Mouse (Mus musculus) neural tube, embryonic 12.5 days (tissue): ENCODE measurements at regions not wholly inside any gene's neighbourhood (a gene's known extent, or its start where the extent isn't known, plus 50 kb on each side); places are given as distances from the start of the nearest gene placed in this dataset.

Source experiments
- ATAC-seq: fragments of 200-750 bp; cut with Nextera tagmentation; 2 replicates; pipeline ENCODE4 v1.8.0; 2017; ENCODE audit warnings: low read depth, mild to moderate bottlenecking, moderate TSS enrichment, moderate library complexity; ENCODE audit not compliant: low FRiP score
- H3K27ac ChIP-seq: fragments of 300-500 bp; sonication (generic); 2 replicates; pipeline ENCODE4 v1.5.1; 2016
- H3K27me3 ChIP-seq: fragments of 300-500 bp; sonication (generic); replicated peaks from 2 replicates; pipeline ENCODE4 v1.6.1; 2016; ENCODE audit warnings: mild to moderate bottlenecking
- H3K36me3 ChIP-seq: fragments of 300-500 bp; sonication (generic); 2 replicates; pipeline ENCODE4 v1.6.1; 2016; ENCODE audit warnings: mild to moderate bottlenecking
- H3K4me1 ChIP-seq: fragments of 300-500 bp; sonication (generic); 2 replicates; pipeline ENCODE4 v1.6.1; 2016
- H3K4me2 ChIP-seq: fragments of 300-500 bp; sonication (generic); replicated peaks from 2 replicates; pipeline ENCODE4 v1.6.1; 2016; ENCODE audit warnings: mild to moderate bottlenecking
- H3K4me3 ChIP-seq: fragments of 300-500 bp; sonication (generic); 2 replicates; pipeline ENCODE4 v1.5.1; 2016
- H3K9ac ChIP-seq: fragments of 300-500 bp; sonication (generic); 2 replicates; pipeline ENCODE4 v1.6.1; 2016; ENCODE audit warnings: mild to moderate bottlenecking
- H3K9me3 ChIP-seq: fragments of 300-500 bp; sonication (generic); 2 replicates; pipeline ENCODE4 v1.6.1; 2016; ENCODE audit warnings: mild to moderate bottlenecking
- WGBS: fragments of 180-500 bp; shearing (Covaris S2); methylation state at CpG from one replicate; pipeline ENCODE4 v1.1.7; 2016; 5-methylcytosine and 5-hydroxymethylcytosine counted together

DNA sequence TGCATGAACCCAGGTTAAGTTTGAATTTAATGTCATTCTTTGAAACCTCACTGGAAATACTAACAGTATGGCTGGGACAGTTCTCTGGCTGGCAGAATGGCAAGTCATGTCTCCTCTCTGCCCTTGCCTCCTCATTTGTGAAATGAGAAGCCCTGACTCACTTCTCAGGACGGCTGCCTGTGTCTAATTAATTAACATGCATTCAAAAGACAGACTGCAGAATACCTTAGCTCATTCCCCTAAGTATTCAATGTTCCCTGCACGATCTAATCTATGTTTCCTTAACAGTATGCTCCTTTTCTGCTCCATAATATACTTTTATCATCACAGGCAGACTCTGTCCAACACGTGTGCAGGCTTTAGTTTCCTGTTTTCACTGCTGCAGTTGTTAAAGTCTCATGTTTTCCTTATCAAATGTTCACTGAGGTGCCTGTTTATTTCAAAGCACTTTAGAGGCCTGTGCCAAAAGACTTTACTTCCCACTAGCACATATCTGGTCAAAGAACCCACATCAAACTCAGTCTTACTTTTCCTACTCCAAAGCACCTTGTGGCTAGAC, 196.7 kb upstream of the Acvr2a start:
- ATAC-seq, result no peak
- Histone ChIP-seq H3K9me3 (no peaks in the 10 kb centered on the region), H3K27ac (no peak overlapping the region), H3K9ac (no peak overlapping the region), H3K4me3 (no peak overlapping the region), H3K27me3 (no peaks in the 10 kb centered on the region), H3K36me3 (no peaks in the 10 kb centered on the region), H3K4me1 (no peaks in the 10 kb centered on the region), H3K4me2 (no peak overlapping the region)
- 42% methylated on average over 3 of the region's 3 CpGs for WGBS

DNA sequence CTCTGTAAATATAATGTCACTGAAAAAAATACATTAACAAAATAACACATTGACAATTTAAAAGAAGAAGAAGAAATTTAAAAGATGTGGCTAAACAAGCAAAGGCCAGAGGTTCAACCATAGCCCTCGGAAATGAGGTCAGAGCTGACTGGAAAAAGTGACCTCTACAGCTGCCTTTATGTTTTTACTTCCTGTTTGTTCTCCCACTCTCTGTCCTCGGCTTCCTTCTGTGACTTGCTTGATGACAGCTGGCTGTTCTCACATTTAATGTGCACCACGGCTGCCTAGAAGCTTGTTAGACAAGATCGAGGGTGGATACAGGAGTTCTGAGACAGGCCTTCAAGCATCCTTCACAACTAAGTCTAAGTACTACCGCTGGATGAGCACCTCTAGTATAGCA, 194.9 kb upstream of the Acvr2a start:
- Histone ChIP-seq H3K4me3 (no peak overlapping the region), H3K4me2 (no peak overlapping the region), H3K9me3 (no peaks in the 10 kb centered on the region), H3K4me1 (no peaks in the 10 kb centered on the region), H3K36me3 (no peaks in the 10 kb centered on the region), H3K27ac (no peak overlapping the region), H3K27me3 (no peaks in the 10 kb centered on the region), H3K9ac (no peak overlapping the region)
- 64% methylated on average over 5 of the region's 5 CpGs for WGBS
- no peak for ATAC-seq

DNA sequence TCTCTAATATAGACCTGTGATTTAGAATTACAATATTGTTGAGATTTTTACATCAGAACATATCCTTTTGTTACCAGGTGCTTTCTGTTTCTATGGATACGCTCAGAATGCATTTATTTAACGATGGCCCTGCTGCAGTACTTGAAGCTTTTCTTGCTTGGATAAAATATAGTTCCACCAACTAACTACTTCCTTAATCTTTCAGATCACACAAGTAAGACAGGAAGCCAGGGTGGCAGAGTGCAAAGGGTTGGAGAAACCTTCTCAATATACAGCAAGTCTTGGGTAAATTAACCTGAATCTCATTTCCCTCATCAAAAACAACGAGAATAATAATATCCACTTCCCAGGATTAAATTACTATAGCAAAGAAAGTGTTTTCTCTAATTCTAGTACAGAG, 193.1 kb upstream of the Acvr2a start:
- 72% methylated on average over 3 of the region's 3 CpGs for WGBS

DNA sequence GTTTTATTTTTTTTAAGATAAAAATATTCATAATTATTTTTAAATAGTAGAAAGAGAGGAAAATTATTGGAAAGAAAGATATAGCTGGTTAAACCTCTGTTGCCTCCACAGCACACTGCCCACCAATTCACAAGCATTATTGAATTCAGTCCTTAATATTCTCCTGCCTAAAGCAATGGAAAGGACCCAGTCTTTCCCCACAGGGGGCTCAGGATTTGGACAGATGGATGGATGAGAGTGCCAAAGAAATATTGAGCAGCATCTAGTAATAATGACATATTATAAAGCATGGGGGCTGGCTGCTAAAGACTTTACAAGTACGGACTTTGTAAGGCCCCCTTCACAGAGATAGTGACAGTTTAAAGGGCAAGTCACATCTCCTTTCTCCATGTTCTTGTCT, 191.6 kb upstream of the Acvr2a start:
- H3K9me3 ChIP-seq, result no peaks in the 10 kb centered on the region
- ATAC-seq, result no peak
- WGBS, result 81% methylated on average over 1 of the region's 1 CpGs

More for the DNA sequence above, 193.1 kb upstream of the Acvr2a start:
- Histone ChIP-seq H3K4me3 (no peak overlapping the region), H3K9me3 (no peaks in the 10 kb centered on the region), H3K27me3 (no peaks in the 10 kb centered on the region), H3K9ac (no peak overlapping the region), H3K36me3 (no peaks in the 10 kb centered on the region), H3K4me2 (no peak overlapping the region), H3K27ac (no peak overlapping the region), H3K4me1 (no peaks in the 10 kb centered on the region)
- ATAC-seq, result no peak

GRCm38 (mm10) chr2:48624040-48624439, 189.9 kb upstream of the Acvr2a start:
- Histone ChIP-seq H3K9ac (no peak overlapping the region), H3K36me3 (no peaks in the 10 kb centered on the region), H3K4me3 (no peak overlapping the region), H3K4me1 (no peaks in the 10 kb centered on the region), H3K4me2 (no peak overlapping the region), H3K9me3 (no peaks in the 10 kb centered on the region), H3K27ac (no peak overlapping the region), H3K27me3 (no peaks in the 10 kb centered on the region)
- 76% methylated on average over 6 of the region's 6 CpGs for WGBS
- no peak for ATAC-seq

More for the DNA sequence above, 191.6 kb upstream of the Acvr2a start:
- H3K27me3 ChIP-seq, result no peaks in the 10 kb centered on the region
- no peak overlapping the region for H3K27ac ChIP-seq
- H3K36me3 ChIP-seq, result no peaks in the 10 kb centered on the region
- no peak overlapping the region for H3K4me2 ChIP-seq
- H3K9ac ChIP-seq, result no peak overlapping the region
- H3K4me1 ChIP-seq, result no peaks in the 10 kb centered on the region
- H3K4me3 ChIP-seq, result no peak overlapping the region

DNA sequence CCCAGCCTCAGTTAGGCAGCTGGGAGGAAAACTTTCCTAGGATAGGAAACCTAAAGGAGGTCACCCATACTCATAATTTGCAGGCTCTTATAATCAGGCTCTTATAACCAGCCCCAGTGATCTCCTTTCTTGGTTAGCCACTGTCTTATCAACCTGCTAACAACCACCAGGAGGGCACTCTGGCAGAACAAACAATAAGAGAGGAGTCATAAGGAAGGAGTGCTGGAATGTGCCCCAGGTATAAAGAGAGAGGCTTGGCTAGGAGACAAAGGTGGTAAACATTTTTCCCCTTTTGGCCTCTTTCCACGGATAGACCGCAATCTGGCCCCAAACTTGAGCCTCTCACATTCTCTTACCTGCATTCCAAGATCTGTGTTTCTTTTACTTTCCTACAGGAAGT, 189.4 kb upstream of the Acvr2a start:
- Histone ChIP-seq H3K9me3 (no peaks in the 10 kb centered on the region), H3K9ac (no peak overlapping the region), H3K36me3 (no peaks in the 10 kb centered on the region), H3K4me1 (no peaks in the 10 kb centered on the region), H3K27me3 (no peaks in the 10 kb centered on the region), H3K4me3 (no peak overlapping the region), H3K27ac (no peak overlapping the region), H3K4me2 (no peak overlapping the region)
- no peak for ATAC-seq
- 79% methylated on average over 2 of the region's 2 CpGs for WGBS

- WGBS, result 67% methylated on average over 4 of the region's 4 CpGs
- Histone ChIP-seq H3K9me3 (no peaks in the 10 kb centered on the region), H3K4me2 (no peak overlapping the region), H3K27me3 (no peaks in the 10 kb centered on the region), H3K4me3 (no peak overlapping the region), H3K4me1 (no peaks in the 10 kb centered on the region), H3K27ac (no peak overlapping the region), H3K36me3 (no peaks in the 10 kb centered on the region), H3K9ac (no peak overlapping the region)
- no peak for ATAC-seq
These were observed 186.9 kb upstream of the Acvr2a start for GRCm38 (mm10) chr2:48627011-48627410.

DNA sequence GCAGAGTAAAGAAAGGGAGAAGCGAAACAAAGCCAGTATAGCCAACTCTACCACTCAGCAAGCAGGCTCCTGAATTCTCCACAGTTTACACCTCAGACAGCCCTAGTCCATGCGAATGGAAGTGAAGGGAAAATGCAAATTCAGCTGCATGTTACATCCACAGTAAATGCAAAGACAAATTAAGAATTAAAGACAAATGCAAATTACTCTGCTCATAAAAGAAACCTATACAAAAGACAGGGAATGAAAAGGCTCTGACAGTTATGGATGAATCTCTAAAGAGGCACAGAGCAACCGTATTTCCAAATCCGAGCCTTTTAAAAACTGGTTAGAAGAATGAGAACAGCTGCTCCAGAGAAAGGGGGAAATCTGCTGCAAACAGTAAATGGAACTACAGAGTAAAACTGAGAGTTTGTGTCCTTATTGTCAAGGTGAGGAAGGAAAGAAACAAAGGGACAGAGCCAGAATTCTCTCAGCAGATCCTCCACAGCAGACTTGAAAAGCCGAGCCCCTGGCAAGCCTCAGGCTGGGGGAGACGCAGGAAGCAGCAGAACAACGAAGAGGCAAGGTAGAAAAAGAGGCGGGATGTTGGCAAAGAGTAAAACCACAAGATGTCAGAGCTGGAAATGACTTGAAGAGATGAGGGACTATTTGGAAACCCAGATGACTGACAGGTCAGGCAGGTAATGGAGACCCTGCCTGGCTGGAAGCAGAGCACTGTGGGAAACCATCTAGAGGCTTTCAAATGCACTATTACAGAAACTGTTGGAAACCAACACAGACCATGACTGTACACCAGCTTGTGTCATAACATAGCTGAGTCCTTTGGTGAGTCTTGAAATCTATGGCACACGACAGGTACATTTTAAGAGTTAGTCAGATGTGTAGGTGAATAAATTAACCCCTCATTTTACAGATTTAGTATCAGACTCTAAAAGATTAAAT, 184.5 kb upstream of the Acvr2a start:
- no peaks in the 10 kb centered on the region for H3K9me3 ChIP-seq
- 33% methylated on average over 9 of the region's 9 CpGs for WGBS
- no peak overlapping the region; the same call in 1 of the 2 replicates for H3K27ac ChIP-seq
- no peak overlapping the region for H3K4me3 ChIP-seq
- H3K9ac ChIP-seq, result no peak overlapping the region
- H3K36me3 ChIP-seq, result no peaks in the 10 kb centered on the region
- peak overlapping the region; percentile 35; the same call in 1 of the 2 replicates for H3K4me2 ChIP-seq
- peak; percentile 81 for ATAC-seq
- H3K4me1 ChIP-seq, result peaks cover 2% of the 10 kb centered on the region; the same call in 1 of the 2 replicates
- H3K27me3 ChIP-seq, result no peaks in the 10 kb centered on the region

DNA sequence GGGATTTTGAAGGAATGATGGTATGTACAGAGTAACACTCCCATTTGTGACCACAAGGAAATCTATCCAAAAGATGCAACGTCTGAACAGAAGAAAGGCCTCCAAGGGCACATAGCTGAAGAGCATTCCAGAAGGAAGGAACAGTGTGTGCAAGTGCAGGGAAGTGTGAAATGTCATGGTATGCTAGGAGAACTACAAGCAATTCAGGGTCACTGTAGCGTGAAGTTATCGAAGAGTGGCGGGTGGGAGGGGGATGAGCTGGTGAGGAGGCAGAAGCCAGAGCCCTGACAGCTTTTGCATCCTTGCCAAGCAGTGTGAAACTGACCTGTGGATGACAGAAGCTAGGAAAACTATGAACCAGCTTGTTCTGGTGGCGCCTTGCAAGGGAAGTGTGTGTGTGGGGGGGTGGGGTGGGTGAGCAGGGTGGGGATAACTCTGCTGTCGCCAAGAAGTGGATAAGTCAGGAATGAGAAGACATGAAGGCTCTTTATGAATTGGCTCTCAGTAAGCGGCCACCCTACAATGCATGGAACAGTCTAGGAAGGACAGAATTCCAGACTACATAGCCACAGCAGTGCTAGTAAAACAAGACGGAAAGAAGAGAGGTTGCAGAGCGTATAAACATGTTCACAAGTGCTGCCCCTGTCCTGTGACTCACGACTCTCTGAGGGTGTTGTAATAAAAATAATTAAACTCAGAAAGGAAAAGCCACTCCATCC, 179.3 kb upstream of the Acvr2a start:
- Histone ChIP-seq H3K4me3 (no peak overlapping the region), H3K27ac (no peak overlapping the region), H3K36me3 (no peaks in the 10 kb centered on the region), H3K27me3 (no peaks in the 10 kb centered on the region), H3K4me1 (peaks cover 6% of the 10 kb centered on the region), H3K9ac (no peak overlapping the region), H3K9me3 (no peaks in the 10 kb centered on the region), H3K4me2 (no peak overlapping the region)
- peak; percentile 60 for ATAC-seq
- 43% methylated on average over 10 of the region's 10 CpGs for WGBS

DNA sequence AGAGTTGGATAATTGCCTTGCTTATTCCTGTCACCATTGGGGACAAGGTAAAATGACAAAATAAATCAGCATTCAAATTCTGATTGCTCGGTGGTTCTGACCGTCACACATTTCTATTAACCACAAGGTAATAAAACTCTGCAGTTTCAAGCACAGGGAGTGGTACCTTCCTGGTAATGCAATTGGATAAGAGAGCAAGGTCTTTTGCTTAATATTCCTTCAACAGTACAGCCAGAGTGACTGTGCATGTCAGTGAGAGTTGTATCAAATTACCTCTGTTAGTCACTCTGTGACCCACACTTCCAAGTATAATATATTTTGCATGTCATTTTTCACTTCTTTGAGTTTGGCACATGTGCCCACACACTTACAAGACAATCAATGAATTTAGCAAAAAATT, 177.8 kb upstream of the Acvr2a start:
- H3K27ac ChIP-seq, result no peak overlapping the region
- H3K36me3 ChIP-seq, result no peaks in the 10 kb centered on the region
- no peak for ATAC-seq
- H3K9ac ChIP-seq, result no peak overlapping the region
- no peak overlapping the region for H3K4me2 ChIP-seq
- H3K27me3 ChIP-seq, result no peaks in the 10 kb centered on the region
- H3K9me3 ChIP-seq, result no peaks in the 10 kb centered on the region
- H3K4me1 ChIP-seq, result peaks cover 6% of the 10 kb centered on the region
- WGBS, result 40% methylated on average over 2 of the region's 2 CpGs
- no peak overlapping the region for H3K4me3 ChIP-seq

DNA sequence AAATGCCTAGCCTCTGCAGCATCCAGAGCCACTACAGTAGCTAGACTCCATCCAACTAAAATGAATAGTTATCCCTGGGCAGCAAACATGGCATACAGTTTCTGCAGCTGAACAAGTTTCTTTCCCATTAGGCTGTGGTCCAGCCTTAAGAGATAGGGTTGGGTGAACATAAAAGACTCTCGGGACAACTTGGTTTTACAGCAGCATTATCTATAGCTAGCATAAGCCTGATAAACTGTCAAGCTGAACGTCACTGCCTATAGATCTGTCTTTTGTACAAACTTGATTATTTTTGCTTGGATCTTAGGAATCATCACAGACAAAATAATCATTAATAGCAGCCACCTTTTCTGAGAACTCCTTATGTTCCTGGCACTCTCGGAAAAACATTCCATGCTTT, 169.8 kb upstream of the Acvr2a start:
- Histone ChIP-seq H3K9ac (no peak overlapping the region), H3K4me3 (no peak overlapping the region), H3K27ac (no peak overlapping the region), H3K4me1 (no peaks in the 10 kb centered on the region), H3K27me3 (no peaks in the 10 kb centered on the region), H3K36me3 (no peaks in the 10 kb centered on the region), H3K4me2 (no peak overlapping the region), H3K9me3 (no peaks in the 10 kb centered on the region)
- no peak for ATAC-seq
- whole genome bisulfite sequencing, result 85% methylated on average over 3 of the region's 3 CpGs

GRCm38 (mm10) chr2:48650281-48650680, 163.6 kb upstream of the Acvr2a start:
- Histone ChIP-seq H3K9me3 (no peaks in the 10 kb centered on the region), H3K27me3 (no peaks in the 10 kb centered on the region), H3K4me3 (no peak overlapping the region), H3K4me1 (no peaks in the 10 kb centered on the region), H3K27ac (no peak overlapping the region), H3K4me2 (no peak overlapping the region), H3K36me3 (no peaks in the 10 kb centered on the region), H3K9ac (no peak overlapping the region)
- ATAC-seq, result no peak
- WGBS, result 69% methylated on average over 2 of the region's 2 CpGs
